Mouse (Mus musculus) bone marrow macrophage, adult 2 months (primary cell): ENCODE measurements around the gene Stard7. TPM values are rescaled to one million over a fixed set of nuclear protein-coding genes. Genes with fewer than 3 reads are reported as not detected.

Experiments
- H3K27ac ChIP-seq: 2 replicates; pipeline ENCODE4 v1.5.1; 2012; ENCODE audit warnings: low read depth, low read length; ENCODE audit not compliant: insufficient read depth
- H3K4me1 ChIP-seq: 2 replicates; pipeline ENCODE4 v1.6.1; 2012; ENCODE audit warnings: low read length; ENCODE audit not compliant: control insufficient read depth, insufficient read depth
- H3K4me3 ChIP-seq: 2 replicates; pipeline ENCODE4 v1.5.1; 2012; ENCODE audit warnings: mild to moderate bottlenecking, low read length, moderate library complexity; ENCODE audit not compliant: insufficient read depth
- CTCF ChIP-seq: IDR thresholded peaks from 2 replicates; pipeline ENCODE4 v1.5.1; 2012; ENCODE audit warnings: low read depth, mild to moderate bottlenecking, low read length, moderate library complexity
- POLR2A ChIP-seq: IDR thresholded peaks from 2 replicates; pipeline ENCODE4 v1.6.1; 2012; ENCODE audit warnings: mild to moderate bottlenecking, low read depth, low read length, borderline replicate concordance
- polyA plus RNA-seq: library from polyadenylated mRNA; stranded (reverse); fragments of >200 nt; gene quantifications from 2 replicates; pipeline ENCODE4 v1.2.4, GENCODE M21; 2012; ENCODE audit not compliant: missing spikeins, insufficient read depth, insufficient read length

The Stard7 gene
- polyA plus RNA-seq, 1 experiment: 35.5 TPM

DNA sequence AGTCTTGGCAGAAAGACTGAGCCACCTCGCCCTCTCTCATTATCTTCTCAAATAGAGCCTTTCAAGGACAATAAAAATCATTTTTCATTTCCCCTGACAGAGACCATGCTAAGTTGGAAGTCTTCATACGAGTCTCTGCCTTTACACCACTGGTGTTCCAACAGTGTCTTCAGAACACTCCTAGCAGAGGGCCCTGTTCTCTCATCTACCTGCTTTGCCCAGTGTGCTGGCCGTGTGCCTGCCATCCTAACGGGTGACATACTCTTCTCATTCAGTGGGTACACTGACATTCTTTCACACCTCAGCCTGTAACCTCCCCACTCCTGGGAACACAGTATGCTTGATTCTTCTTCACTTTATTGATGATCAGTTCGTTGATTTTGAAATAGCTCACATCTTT lies 46.4 kb downstream of the Stard7 start:
- TF ChIP-seq POLR2A (no peak), CTCF (no peak)
- H3K4me3 ChIP-seq: no peak overlapping the region
- H3K27ac ChIP-seq: no peak overlapping the region
- no peaks in the 10 kb centered on the region for H3K4me1 ChIP-seq

DNA sequence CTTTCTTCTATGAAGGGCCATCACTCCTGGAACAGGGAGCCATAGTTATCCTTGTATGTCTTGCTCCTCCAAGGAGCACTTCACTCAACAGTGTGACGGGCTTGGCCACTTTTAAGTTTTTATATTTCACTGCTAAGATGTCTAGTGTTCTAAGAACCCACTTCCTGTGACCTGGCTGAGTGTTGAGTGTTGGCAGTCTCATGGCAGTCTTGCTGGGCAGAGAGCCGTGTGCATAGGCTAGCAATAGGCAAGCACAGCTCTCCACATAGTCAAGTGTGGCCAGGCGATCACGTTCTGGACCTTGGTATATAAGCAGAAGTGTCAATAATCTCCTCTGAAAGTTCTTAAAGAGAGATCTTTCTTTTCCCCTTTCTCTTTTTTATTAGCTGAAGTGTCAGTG lies 48.1 kb downstream of the Stard7 start:
- Histone ChIP-seq H3K27ac (no peak overlapping the region), H3K4me3 (no peak overlapping the region), H3K4me1 (peaks cover 7% of the 10 kb centered on the region)
- TF ChIP-seq POLR2A: no peak
- TF ChIP-seq CTCF: no peak

DNA sequence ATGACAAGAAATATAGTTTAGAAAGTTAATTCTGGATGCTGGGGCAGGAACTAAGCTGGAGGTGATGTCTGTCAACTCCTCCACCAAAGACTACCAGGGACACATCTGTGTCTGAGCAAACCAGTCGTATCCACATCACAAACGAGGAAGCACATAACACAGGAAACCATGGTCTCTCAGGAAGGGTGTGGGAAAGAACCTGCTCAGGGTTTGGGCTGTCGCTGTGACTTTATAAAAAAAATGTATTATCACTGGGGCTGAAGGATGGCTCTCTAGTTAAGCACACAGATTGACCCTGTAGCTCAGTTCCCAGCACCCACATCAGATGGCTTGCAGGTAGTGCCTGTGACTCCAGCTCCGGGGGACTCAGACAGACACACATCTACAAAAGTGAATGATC lies 49.1 kb downstream of the Stard7 start:
- H3K4me3 ChIP-seq: no peak overlapping the region
- TF ChIP-seq POLR2A (no peak), CTCF (no peak)
- no peak overlapping the region for H3K27ac ChIP-seq
- peaks cover 17% of the 10 kb centered on the region for H3K4me1 ChIP-seq

- Histone ChIP-seq H3K4me1 (peaks cover 23% of the 10 kb centered on the region), H3K4me3 (no peak overlapping the region), H3K27ac (no peak overlapping the region)
- TF ChIP-seq POLR2A (no peak), CTCF (no peak)
Observed at GRCm38 (mm10) chr2:127322671-127323285, 52.8 kb downstream of the Stard7 start.

GRCm38 (mm10) chr2:127323667-127324066 lies 53.6 kb downstream of the Stard7 start:
- peaks cover 24% of the 10 kb centered on the region for H3K4me1 ChIP-seq
- TF ChIP-seq POLR2A: no peak
- no peak for TF ChIP-seq CTCF
- H3K27ac ChIP-seq: no peak overlapping the region
- no peak overlapping the region for H3K4me3 ChIP-seq

GRCm38 (mm10) chr2:127324456-127324855 lies 54.4 kb downstream of the Stard7 start:
- Histone ChIP-seq H3K4me1 (peaks cover 25% of the 10 kb centered on the region), H3K27ac (no peak overlapping the region), H3K4me3 (no peak overlapping the region)
- TF ChIP-seq POLR2A (no peak), CTCF (no peak)

GRCm38 (mm10) chr2:127328090-127328851 lies 58.3 kb downstream of the Stard7 start:
- H3K4me3 ChIP-seq: no peak overlapping the region
- no peak overlapping the region for H3K27ac ChIP-seq
- peaks cover 16% of the 10 kb centered on the region for H3K4me1 ChIP-seq
- TF ChIP-seq POLR2A (no peak), CTCF (no peak)

DNA sequence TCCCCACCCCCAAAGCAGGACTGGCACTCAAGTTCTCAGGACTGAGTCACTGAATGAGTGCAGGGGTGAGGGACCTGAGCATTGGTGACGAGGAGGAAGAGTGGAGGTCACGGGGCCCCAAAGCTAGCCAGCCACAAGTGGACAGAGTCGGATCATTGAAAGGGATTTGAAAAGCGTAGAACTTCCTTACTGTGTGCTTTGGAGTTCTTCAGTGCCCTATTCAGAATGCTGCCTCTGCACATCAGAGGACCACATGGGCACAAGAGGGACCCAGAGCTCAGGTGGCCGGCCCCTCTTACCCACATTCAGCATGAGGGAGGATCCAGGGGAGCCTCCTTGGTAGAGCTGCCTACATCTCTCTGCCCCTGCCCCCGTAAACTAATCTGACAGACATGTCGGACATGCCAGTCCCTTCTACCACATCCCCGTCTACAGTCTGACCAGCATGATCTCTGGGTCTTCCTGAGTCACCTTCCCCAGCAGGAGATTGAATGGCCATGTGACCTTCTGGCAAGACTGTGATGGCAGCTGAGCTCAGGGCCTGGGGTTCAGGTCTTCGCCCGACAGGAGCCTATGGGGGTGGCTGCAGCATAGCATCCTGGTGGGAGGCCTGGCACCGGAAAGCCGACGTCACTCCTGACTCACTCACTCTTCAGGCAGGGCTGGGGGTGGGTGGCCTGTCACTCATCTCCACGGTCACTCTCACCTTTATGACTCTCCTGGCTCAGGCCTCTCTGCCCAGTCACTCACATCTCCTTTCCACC lies 63.0 kb downstream of the Stard7 start:
- Histone ChIP-seq H3K4me3 (no peak overlapping the region), H3K27ac (no peak overlapping the region), H3K4me1 (peaks cover 24% of the 10 kb centered on the region)
- no peak for TF ChIP-seq POLR2A
- TF ChIP-seq CTCF: no peak

GRCm38 (mm10) chr2:127333945-127334603 lies 64.1 kb downstream of the Stard7 start:
- H3K4me1 ChIP-seq: peaks cover 26% of the 10 kb centered on the region
- TF ChIP-seq POLR2A (no peak), CTCF (no peak)
- no peak overlapping the region for H3K27ac ChIP-seq
- no peak overlapping the region for H3K4me3 ChIP-seq
